Mouse (Mus musculus): ENCODE measurements around the gene Klhl22.

The Klhl22 gene

DNA sequence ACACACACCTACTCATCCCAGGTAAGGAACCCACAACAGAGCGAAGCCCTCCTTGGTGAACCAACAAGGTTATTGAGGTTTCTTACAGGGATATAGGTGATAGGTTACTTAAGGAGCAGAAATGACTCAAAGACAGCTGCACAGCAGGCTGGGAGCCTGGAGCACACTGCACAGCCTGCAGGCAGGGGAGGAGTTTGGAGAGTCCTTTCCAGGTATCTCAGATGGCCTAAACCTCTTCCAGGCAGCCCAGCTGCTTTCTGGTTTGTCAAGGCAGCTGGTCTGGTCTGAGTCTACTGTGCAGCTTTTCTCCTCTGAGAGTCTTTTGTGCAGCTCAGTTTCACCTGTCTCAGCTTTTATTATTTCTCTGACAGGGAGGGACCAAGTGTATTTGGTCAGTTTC lies 1.7 kb upstream of the Klhl22 start:
- DNase-seq (ENCODE audit: low read depth, low spot score): no peak

- no peak for DNase-seq (ENCODE audit: low read depth, low spot score)
Observed at GRCm38 (mm10) chr16:17758902-17759301, 516 bp upstream of the Klhl22 start.

DNA sequence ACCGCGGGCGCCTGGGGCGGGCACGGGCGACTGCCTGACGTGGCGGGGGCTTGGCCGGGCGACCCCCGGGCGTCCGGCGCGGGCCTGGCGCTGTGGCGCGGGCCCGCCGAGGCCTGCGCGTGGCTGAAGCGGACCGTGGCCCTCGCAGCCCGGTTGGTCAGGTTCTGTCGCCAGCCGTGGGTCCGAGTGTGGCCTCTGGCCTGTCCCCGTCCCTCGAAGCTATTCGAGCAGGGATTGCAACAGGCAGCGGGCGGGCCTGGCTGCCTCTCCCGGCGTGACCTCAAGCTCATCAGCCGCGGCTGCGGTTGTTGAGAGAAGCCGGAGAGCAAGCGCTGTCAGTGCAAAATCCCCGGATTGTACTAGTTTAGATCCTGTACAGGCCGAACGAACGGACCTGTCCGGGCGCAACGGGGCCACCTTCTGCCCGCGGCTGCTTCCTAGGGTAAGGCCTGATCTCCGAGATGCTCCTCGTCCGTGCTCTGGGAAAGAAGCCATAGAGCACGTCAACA lies 449 bp downstream of the Klhl22 start:
- DNase-seq (ENCODE audit: low read depth, low spot score): peak; percentile 42

GRCm38 (mm10) chr16:17760657-17761056 lies 1.2 kb downstream of the Klhl22 start:
- peak; percentile 36 for DNase-seq (ENCODE audit: low read depth, low spot score)

GRCm38 (mm10) chr16:17761074-17761473 lies 1.7 kb downstream of the Klhl22 start:
- no peak for DNase-seq (ENCODE audit: low read depth, low spot score)

- no peak for DNase-seq (ENCODE audit: low read depth, low spot score)
Observed at GRCm38 (mm10) chr16:17764108-17764511, 4.7 kb downstream of the Klhl22 start.

- no peak for DNase-seq (ENCODE audit: low read depth, low spot score)
Observed at GRCm38 (mm10) chr16:17768834-17769233, 9.4 kb downstream of the Klhl22 start.

DNA sequence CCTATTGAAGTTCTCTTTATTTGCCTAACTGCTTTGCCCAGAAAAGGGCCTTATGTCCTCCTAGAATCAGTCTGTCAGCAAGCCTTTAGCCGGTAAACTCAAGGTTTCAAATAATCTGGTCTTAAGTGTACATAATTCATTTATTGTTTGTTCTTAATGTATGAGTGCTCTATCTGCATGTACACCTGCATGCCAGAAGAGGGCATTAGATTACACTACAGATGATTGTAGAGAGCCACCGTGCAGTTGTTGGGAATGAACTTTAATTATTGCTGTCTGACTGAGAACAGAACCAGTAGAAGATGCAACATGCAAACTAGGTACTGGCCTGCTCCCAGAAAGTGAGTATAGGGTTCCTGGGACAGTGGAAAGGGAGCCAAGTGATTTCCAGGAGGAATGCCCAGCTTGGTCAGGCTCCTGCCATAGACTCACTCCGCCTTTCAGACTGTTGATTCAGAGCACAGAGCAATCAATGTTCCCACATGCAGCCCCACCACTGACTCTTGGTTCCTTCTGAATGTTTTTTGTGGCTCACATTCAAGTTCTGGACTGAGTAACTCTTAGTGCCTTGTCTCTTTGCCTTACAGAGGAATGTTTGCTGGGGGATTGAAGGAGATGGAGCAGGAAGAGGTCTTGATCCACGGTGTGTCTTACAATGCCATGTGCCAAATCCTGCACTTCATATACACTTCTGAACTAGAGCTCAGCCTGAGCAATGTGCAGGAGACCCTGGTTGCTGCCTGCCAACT lies 11.9 kb downstream of the Klhl22 start:
- no peak for DNase-seq (ENCODE audit: low read depth, low spot score)

DNA sequence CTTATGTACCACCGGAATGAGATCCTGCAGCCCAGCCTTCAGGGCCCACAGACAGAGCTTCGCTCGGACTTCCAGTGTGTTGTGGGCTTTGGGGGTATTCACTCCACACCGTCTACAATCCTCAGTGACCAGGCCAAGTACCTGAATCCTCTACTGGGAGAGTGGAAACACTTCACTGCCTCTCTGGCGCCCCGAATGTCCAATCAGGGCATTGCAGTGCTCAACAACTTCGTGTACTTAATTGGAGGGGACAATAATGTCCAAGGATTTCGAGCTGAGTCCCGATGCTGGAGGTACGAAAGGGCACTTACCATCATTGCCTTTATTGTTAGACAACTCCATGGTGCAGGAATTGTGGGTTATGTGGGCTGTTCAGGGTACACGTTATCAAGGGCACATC lies 17.4 kb downstream of the Klhl22 start:
- no peak for DNase-seq (ENCODE audit: low read depth, low spot score)

DNA sequence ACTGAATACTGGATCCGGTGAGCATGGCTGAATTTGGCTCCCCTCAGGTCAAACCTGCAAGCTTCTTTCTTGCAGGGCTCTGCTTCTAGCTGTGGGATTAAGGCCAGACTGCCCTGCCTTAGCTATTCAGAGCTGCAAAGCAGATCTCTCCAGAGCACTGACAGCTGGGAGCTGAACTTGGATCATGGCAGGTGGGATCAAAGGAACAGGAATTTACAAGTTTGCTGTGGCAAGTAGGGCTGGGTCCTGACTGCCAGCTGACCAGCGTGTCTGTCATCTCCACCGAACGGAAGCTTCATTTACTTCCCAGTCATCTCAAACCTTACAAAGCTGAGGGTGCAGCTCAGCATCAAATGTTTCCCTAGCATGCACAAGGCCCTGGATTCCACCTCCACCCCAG lies 18.8 kb downstream of the Klhl22 start:
- no peak for DNase-seq (ENCODE audit: low read depth, low spot score)

GRCm38 (mm10) chr16:17779692-17780091 lies 20.3 kb downstream of the Klhl22 start:
- no peak for DNase-seq (ENCODE audit: low read depth, low spot score)

- no peak for DNase-seq (ENCODE audit: low read depth, low spot score)
Observed at GRCm38 (mm10) chr16:17785337-17785736, 25.9 kb downstream of the Klhl22 start.

DNA sequence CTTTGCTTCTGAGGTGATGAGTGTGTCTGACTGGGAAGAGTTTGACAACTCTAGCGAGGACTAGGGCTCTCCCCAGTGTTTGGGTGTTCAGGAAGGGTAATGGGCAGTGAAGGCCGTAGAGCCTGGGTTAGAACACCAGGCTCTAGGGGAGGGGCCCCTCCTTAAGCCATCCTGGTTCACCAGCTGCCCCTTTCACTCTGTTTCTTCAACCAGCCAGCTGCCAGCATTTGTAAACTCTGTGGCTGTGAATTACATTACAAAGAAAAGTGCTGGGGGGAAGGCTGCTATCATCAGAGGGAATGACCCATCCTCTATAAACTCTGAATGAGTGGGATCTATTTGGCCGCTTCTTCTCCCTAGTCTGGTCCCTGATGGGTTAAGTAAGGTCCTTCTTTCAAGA lies 33.3 kb downstream of the Klhl22 start:
- DNase-seq (ENCODE audit: low read depth, low spot score): no peak

DNA sequence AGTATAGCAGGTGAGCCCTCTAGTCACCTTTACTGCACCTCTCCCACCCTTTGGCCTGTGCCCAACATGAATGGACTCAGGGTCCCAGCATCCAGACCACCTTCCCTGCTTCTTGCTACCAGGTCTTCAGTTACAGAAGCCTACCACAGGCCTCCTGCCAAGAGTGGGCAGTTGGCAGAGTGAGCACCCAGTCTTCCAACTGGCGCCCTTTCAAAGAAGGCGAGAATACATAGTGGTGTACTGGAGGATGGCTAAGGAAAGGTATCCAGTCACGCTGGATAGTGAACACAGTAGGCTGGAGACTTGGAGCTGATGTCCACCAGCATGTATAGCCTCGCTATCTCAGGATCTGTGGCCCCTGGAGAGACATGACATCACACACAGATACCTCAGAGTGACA lies 34.6 kb downstream of the Klhl22 start:
- DNase-seq (ENCODE audit: low read depth, low spot score): no peak

DNA sequence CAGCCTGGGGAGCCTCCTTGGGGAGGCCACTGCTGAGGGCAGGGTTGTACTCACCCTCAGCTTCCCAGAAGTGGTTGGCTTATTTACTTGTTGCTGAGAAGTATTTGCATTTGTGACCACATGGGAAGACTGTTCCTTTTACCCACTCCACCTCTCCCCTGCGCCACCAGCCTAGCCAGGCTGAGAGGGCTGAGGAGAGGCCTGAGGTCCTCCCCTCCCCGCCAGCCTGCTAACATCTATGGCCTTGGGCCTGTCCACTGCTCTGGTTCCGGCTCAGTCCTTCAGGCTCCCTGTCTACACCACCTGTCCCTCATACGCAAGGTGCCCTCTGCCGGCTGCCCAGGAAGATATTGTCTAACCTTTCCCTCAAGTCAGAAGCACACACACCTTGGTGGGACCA lies 36.2 kb downstream of the Klhl22 start:
- no peak for DNase-seq (ENCODE audit: low read depth, low spot score)

DNA sequence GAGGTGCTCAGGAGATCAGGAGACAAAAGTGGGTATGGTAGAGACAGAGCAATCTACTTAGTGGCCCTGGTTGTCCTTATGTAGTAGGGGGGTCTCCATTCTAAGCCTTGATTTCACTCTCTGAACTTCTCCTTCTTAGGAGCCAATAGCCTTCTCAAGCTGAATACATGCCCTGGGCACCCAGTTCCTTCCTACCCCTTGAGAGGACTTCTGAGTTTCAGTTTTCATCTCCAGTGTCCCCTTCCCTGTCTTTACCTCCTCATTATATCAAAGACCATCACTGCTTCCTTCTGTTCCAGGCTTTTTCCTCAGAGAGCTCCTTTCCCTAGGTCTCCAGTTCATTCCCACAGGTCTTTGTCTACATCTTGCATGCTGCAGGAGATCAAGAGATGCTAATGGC lies 37.1 kb downstream of the Klhl22 start:
- no peak for DNase-seq (ENCODE audit: low read depth, low spot score)

GRCm38 (mm10) chr16:17796971-17797811 lies 37.8 kb downstream of the Klhl22 start, which contains the start of gene Scarf2:
Gene Scarf2, plus strand, starts transcription at chr16:17797282.
- DNase-seq (ENCODE audit: low read depth, low spot score): no peak

DNA sequence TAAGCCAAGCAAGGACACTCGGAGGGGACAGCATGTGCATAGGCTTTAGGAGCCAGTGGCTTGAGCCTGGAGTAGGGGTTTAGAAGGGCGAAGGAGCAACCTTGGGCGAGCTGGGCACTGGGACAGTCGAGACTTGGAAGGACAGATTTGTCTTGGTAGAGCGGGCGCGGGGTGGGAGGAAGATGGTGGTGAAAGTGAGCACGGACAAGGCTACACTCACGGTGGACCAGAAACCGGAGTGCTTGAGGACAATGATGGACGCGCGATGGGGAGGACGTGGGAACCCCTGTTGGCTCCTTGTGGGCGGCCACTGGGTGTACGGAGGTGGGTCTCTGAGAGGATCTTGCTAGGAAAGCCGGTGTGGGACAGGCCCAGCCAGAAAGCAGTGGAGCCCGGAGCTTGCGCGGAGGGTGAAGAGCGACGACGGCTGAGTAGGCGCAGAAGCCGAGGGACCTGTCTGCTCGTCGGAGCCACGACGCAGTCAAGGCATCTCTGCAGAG lies 38.4 kb downstream of the Klhl22 start:
- DNase-seq (ENCODE audit: low read depth, low spot score): no peak

DNA sequence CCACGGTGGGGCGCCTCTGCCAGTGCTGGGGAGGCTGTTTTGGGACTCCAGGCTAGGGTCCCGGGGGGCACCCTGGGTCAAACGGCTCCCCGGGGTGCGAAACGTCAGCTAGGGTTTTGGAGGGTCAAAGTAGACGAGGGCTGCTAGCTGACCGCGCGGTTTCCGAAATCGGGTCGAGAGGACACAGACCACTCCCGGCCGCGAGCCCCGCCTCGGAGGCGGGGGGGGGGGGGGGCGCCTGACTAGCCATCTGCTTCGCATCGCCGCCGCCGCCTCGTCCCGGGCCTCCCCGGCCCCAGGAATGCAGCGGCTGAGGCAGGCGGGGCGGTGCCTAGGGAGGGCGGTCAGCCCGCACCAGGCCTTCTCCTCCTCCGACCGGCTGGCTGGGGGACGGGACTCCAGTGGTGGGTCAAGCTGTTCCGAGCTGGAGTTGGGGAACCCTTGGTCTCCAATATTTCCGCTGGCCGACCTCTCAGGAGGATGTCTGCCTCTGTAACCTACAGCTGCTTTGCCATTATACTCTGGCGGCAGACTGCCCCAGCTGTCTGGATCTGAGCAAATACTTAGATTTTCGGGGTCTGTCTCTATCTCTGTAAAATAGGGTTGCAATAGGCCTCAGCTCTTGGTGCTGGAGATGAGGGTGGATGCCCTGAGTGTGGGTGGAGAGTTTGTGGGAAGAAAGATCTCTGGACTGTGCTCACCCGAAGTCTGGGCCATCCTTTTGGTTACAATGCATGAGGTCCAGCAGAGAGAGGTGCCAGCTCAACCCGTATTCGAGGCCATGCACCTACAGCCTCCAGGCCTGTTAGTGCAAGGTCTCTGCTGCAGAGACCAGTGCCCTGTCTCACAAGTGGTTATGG lies 39.1 kb downstream of the Klhl22 start:
- DNase-seq (ENCODE audit: low read depth, low spot score): no peak

DNA sequence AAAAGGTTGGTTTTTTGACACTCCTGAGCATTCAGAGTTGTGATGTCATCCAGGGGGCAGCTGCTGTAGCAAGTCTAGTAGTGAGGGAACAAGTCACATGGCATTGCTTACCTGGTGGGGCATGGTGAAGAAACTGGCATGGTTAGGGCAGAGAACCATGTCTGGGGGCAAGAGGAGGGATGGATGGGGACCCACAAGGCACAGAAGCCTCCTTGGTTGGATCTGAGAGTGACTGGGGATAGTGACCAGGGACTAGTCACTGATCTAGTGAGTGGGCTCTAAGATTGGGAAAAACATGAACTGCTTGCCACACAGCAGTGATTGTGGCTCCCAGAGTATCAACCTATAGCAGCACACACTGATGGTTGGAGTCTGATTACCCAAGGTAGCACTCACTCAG lies 40.2 kb downstream of the Klhl22 start:
- no peak for DNase-seq (ENCODE audit: low read depth, low spot score)

DNA sequence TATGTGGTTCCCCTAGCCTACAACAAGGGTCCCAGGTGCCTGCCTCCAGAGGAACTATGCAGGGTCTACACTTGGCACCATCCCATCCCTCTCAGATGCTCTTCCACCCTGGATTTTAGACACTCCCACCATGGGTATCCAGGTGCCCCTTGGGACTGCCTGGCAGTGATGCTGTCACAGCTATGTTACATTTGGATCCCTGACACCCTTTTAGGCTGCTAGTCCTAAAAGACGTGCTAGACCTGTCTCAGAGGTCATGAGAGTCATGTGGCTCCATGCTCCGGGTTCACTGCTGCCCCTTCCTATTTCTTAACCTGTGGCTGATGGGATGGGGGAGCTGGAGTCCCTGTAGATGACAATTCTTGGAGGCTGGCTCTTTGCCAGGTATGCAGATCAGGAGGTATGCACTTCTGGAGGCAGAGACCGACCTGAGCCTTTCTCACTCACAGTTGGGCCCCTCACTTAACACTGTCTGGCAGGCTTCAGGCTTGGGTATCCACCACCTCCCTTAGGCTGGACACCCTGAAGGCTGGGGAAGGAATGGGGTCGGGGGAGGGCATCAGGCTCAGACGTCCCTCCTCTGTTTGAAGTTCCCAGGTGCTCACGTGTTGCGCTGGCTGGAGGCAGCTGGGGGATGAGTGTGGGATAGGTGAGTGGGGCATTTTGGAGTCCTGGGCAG lies 42.5 kb downstream of the Klhl22 start:
- no peak for DNase-seq (ENCODE audit: low read depth, low spot score)
